ENCODE assay signal across 12 mouse cellular contexts in the genomic region with DNA sequence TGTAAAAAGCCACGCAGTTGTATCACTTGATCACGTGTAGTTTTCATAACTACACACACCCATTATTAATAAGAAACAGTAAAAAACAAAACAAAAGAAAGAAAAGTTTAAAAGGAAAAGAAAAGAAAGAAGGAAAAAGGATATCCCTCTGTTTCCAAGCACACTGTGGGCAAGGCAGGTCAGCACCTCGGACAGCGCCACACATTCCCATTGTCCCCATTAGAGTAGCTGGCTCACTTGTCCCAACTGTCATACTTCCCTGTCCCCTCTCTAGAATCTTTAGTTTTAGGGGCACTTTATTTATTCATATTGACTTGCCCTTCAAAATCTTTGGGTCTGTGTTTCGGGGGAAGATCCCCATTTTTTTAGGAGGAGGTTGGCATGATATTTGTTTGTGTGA. TPM values are rescaled to one million over a fixed set of nuclear protein-coding genes. Genes with fewer than 3 reads are reported as not detected.
DNase-seq lines count a peak whose midpoint lies in the region; ATAC-seq lines count a peak whose summit lies in the region.
"Had no signal": no experiment of that assay in that cellular context is flagged by ENCODE, and none has a peak within 500 bp of the region (broad histone marks: within the 10 kb centered on the region; RNA-seq: fewer than 3 reads in every experiment).

No protein-coding gene starts in this region.

- no peaks in the 10 kb centered on the region for H3K9me3 ChIP-seq in hindbrain, embryonic 10.5 days
- no peaks in the 10 kb centered on the region for H3K9me3 ChIP-seq in hindbrain, embryonic 16.5 days (ENCODE audit: control insufficient read depth, low read length)
- H3K9me3 ChIP-seq: embryonic facial prominence, embryonic 12.5 days had no signal

- H3K9ac ChIP-seq in hindbrain, embryonic 16.5 days (ENCODE audit: low read depth, low read length): no peak overlapping the region
- H3K9ac ChIP-seq: embryonic facial prominence, embryonic 12.5 days had no signal

- WGBS in hindbrain, embryonic 10.5 days: 21% methylated on average over 5 of the region's 5 CpGs
- WGBS in hindbrain, embryonic 16.5 days: 32% methylated on average over 5 of the region's 5 CpGs

- H3K4me2 ChIP-seq in hindbrain, embryonic 16.5 days (ENCODE audit: low read length): no peak overlapping the region
- H3K4me2 ChIP-seq: embryonic facial prominence, embryonic 12.5 days had no signal

- H3K36me3 ChIP-seq in hindbrain, embryonic 10.5 days: no peaks in the 10 kb centered on the region
- H3K36me3 ChIP-seq in hindbrain, embryonic 16.5 days (ENCODE audit: control insufficient read depth, insufficient read depth, low read length): no peaks in the 10 kb centered on the region
- H3K36me3 ChIP-seq: embryonic facial prominence, embryonic 12.5 days had no signal

- H3K4me1 ChIP-seq in hindbrain, embryonic 10.5 days (replicated peaks): no peaks in the 10 kb centered on the region
- H3K4me1 ChIP-seq in hindbrain, embryonic 16.5 days (ENCODE audit: control insufficient read depth, insufficient read depth, low read depth, low read length): no peaks in the 10 kb centered on the region
- H3K4me1 ChIP-seq: embryonic facial prominence, embryonic 12.5 days had no signal

- peak; percentile 65 for DNase-seq in hindbrain, embryonic 10.5 days (ENCODE audit: low spot score)
- peak; percentile 8 for DNase-seq in 416B (ENCODE audit: low read depth)
- DNase-seq in adrenal gland, postnatal 14 days: peak; percentile 67
- DNase-seq in kidney, postnatal 36 days: peak; percentile 37 to 83
- DNase-seq in cerebellum, adult 8-10 months: no peak
- no peak for DNase-seq in right cerebral cortex, postnatal 25 days
- no peak for DNase-seq in frontal cortex, postnatal 36 days (ENCODE audit: low spot score in 2 of 2)

- H3K4me3 ChIP-seq in hindbrain, embryonic 10.5 days: no peak overlapping the region
- no peak overlapping the region for H3K4me3 ChIP-seq in hindbrain, embryonic 16.5 days (ENCODE audit: low read length)
- H3K4me3 ChIP-seq: embryonic facial prominence, embryonic 12.5 days had no signal

- no peak overlapping the region for H3K27ac ChIP-seq in hindbrain, embryonic 10.5 days
- H3K27ac ChIP-seq in hindbrain, embryonic 16.5 days (ENCODE audit: low read depth, low read length): no peak overlapping the region
- H3K27ac ChIP-seq: embryonic facial prominence, embryonic 12.5 days had no signal

- no peak for ATAC-seq in hindbrain, embryonic 16.5 days
- ATAC-seq: intestine, embryonic 16.5 days; Patski had no signal

- no peaks in the 10 kb centered on the region for H3K27me3 ChIP-seq in hindbrain, embryonic 10.5 days (ENCODE audit: insufficient read depth, poor library complexity, severe bottlenecking)
- H3K27me3 ChIP-seq in hindbrain, embryonic 16.5 days (replicated peaks; ENCODE audit: control insufficient read depth, insufficient read depth, low read length): no peaks in the 10 kb centered on the region
- H3K27me3 ChIP-seq: embryonic facial prominence, embryonic 12.5 days; Patski had no signal

RNA-seq across cellular contexts. Expression of a gene that starts 47.4 kb away (rescaled TPM):
- polyA plus RNA-seq in hindbrain, embryonic 10.5 days (2016; fragmentation: Nextera tagmentation; extraction: Ambion mirVana): 0.10 and 0.42 TPM in 2 replicates
- polyA plus RNA-seq in hindbrain, embryonic 16.5 days (2015; fragmentation: Nextera tagmentation; extraction: Ambion mirVana): 5.8 and 7.1 TPM in 2 replicates
- total RNA-seq in adrenal gland, postnatal 14 days (2021): 0.41 and 0.45 TPM in 2 replicates
- polyA plus RNA-seq: Patski; small intestine, adult 2 months had no signal

Comparison
In these comparisons a context has a peak if more than half of its experiments do, and no peak if none do; other contexts are left out.
1. DNase-seq: peak in hindbrain, embryonic 10.5 days (single experiment), 416B (single experiment), adrenal gland, postnatal 14 days (single experiment) and kidney, postnatal 36 days (2 of 2); none in cerebellum, adult 8-10 months (single experiment), right cerebral cortex, postnatal 25 days (single experiment) and frontal cortex, postnatal 36 days (0 of 2).